Mouse (Mus musculus) intestine, embryonic 14.5 days (tissue): ENCODE results near the gene Pdcd6. TPM values are rescaled to one million over a fixed set of nuclear protein-coding genes. Genes with fewer than 3 reads are reported as not detected.

Experiments used
- ATAC-seq: fragments of 200-750 bp; cut with Nextera tagmentation; replicated peaks from 2 replicates; pipeline ENCODE4 v1.8.0; 2017; ENCODE audit warnings: low read depth, moderate number of reproducible peaks, moderate TSS enrichment, moderate library complexity; ENCODE audit not compliant: low FRiP score, low TSS enrichment
- DNase-seq: peaks from one replicate; pipeline ENCODE4 v3.0.0-alpha.2; 2018; ENCODE audit warnings: low spot score
- H3K27ac ChIP-seq: fragments of 300-500 bp; sonication (generic); 2 replicates; pipeline ENCODE4 v1.5.1; 2014; ENCODE audit warnings: low read depth, mild to moderate bottlenecking, control low read depth
- H3K27me3 ChIP-seq: fragments of 300-500 bp; sonication (generic); replicated peaks from 2 replicates; pipeline ENCODE4 v1.6.1; 2014; ENCODE audit warnings: low read length, control low read depth; ENCODE audit not compliant: control insufficient read depth, insufficient read depth
- H3K36me3 ChIP-seq: fragments of 300-500 bp; sonication (generic); 2 replicates; pipeline ENCODE4 v1.6.1; 2014; ENCODE audit warnings: low read length, control low read depth; ENCODE audit not compliant: control insufficient read depth, insufficient read depth
- H3K4me1 ChIP-seq: fragments of 300-500 bp; sonication (generic); replicated peaks from 2 replicates; pipeline ENCODE4 v1.6.1; 2014; ENCODE audit warnings: low read length, control low read depth, mixed read lengths; ENCODE audit not compliant: control insufficient read depth, insufficient read depth
- H3K4me2 ChIP-seq: fragments of 300-500 bp; sonication (generic); 2 replicates; pipeline ENCODE4 v1.6.1; 2014; ENCODE audit warnings: low read length
- H3K4me3 ChIP-seq: fragments of 300-500 bp; sonication (generic); 2 replicates; pipeline ENCODE4 v1.5.1; 2014; ENCODE audit warnings: low read depth, low read length, control low read depth, mixed read lengths
- H3K9ac ChIP-seq: fragments of 300-500 bp; sonication (generic); 2 replicates; pipeline ENCODE4 v1.6.1; 2014; ENCODE audit warnings: mild to moderate bottlenecking, low read length
- H3K9me3 ChIP-seq: fragments of 300-500 bp; sonication (generic); 2 replicates; pipeline ENCODE4 v1.6.1; 2016; ENCODE audit warnings: low read length, control low read depth; ENCODE audit not compliant: control insufficient read depth
- WGBS: fragments of 180-500 bp; shearing (Covaris S2); extraction: QIAGEN DNeasy Blood & Tissue Kit; methylation state at CpG from one replicate; pipeline ENCODE4 v1.1.7; 2014; 5-methylcytosine and 5-hydroxymethylcytosine counted together
- polyA plus RNA-seq: library from polyadenylated mRNA; unstranded; fragments of >200 nt; fragmentation: Nextera tagmentation; extraction: Ambion mirVana; gene quantifications from 2 replicates; pipeline ENCODE4 v1.2.1, GENCODE M21; 2014

The Pdcd6 gene
- 173 and 179 TPM in 2 replicates for polyA plus RNA-seq

- ATAC-seq = peak; percentile 99
- H3K9me3 ChIP-seq = no peaks in the 10 kb centered on the region
Observed at GRCm38 (mm10) chr13:74317170-74317849, at the start of gene Pdcd6. Gene Pdcd6 (minus strand): TSS chr13:74317580.

GRCm38 (mm10) chr13:74363859-74364235, 46.5 kb upstream of the Pdcd6 start, which contains the start of gene Lrrc14b:
Gene Lrrc14b (minus strand): TSS chr13:74364005.
- ATAC-seq (no peak), DNase-seq (no peak)
- Histone ChIP-seq H3K9ac (no peak within 1 kb of the TSS), H3K4me2 (no peak within 1 kb of the TSS), H3K9me3 (no peaks in the 10 kb centered on the region), H3K4me1 (no peaks in the 10 kb centered on the region), H3K36me3 (peaks cover 28% of the 10 kb centered on the region), H3K4me3 (no peak within 1 kb of the TSS), H3K27me3 (no peaks in the 10 kb centered on the region), H3K27ac (no peak within 1 kb of the TSS)
- WGBS = 69% methylated on average over 8 of the region's 8 CpGs

More at GRCm38 (mm10) chr13:74317170-74317849, at the start of gene Pdcd6:
- Histone ChIP-seq H3K27ac (peak within 1 kb of the TSS; percentile 40; the same call in 1 of the 2 replicates), H3K27me3 (no peaks in the 10 kb centered on the region), H3K4me2 (peak within 1 kb of the TSS; percentile 71), H3K4me1 (peaks cover 6% of the 10 kb centered on the region), H3K4me3 (peak within 1 kb of the TSS; percentile 74), H3K36me3 (peaks cover 27% of the 10 kb centered on the region), H3K9ac (peak within 1 kb of the TSS; percentile 71)
- under 1% methylated on average over 36 of the region's 36 CpGs for WGBS
- DNase-seq = peak; percentile 92

GRCm38 (mm10) chr13:74363176-74363858, 45.9 kb upstream of the Pdcd6 start:
- 88% methylated on average over 13 of the region's 13 CpGs for WGBS

GRCm38 (mm10) chr13:74362218-74362617, 44.8 kb upstream of the Pdcd6 start:
- Histone ChIP-seq H3K9ac (no peak overlapping the region), H3K9me3 (no peaks in the 10 kb centered on the region), H3K4me3 (no peak overlapping the region), H3K4me2 (no peak overlapping the region), H3K36me3 (peaks cover 44% of the 10 kb centered on the region), H3K27ac (no peak overlapping the region), H3K27me3 (no peaks in the 10 kb centered on the region), H3K4me1 (no peaks in the 10 kb centered on the region)
- 72% methylated on average over 2 of the region's 2 CpGs for WGBS
- DNase-seq (no peak), ATAC-seq (no peak)

More at GRCm38 (mm10) chr13:74363176-74363858, 45.9 kb upstream of the Pdcd6 start:
- H3K9me3 ChIP-seq = no peaks in the 10 kb centered on the region
- ATAC-seq = peak; percentile 38; the same call in 1 of the 2 replicates
- peaks cover 33% of the 10 kb centered on the region for H3K36me3 ChIP-seq
- H3K27ac ChIP-seq = no peak overlapping the region
- H3K27me3 ChIP-seq = no peaks in the 10 kb centered on the region
- H3K4me1 ChIP-seq = no peaks in the 10 kb centered on the region
- no peak overlapping the region for H3K9ac ChIP-seq
- no peak overlapping the region for H3K4me3 ChIP-seq
- H3K4me2 ChIP-seq = no peak overlapping the region
- DNase-seq = no peak

- H3K9me3 ChIP-seq = no peaks in the 10 kb centered on the region
- no peaks in the 10 kb centered on the region for H3K27me3 ChIP-seq
- H3K27ac ChIP-seq = no peak overlapping the region
- ATAC-seq = no peak
- peaks cover 81% of the 10 kb centered on the region for H3K36me3 ChIP-seq
- no peaks in the 10 kb centered on the region for H3K4me1 ChIP-seq
- no peak overlapping the region for H3K4me2 ChIP-seq
- DNase-seq = no peak
- H3K9ac ChIP-seq = no peak overlapping the region
- 95% methylated on average over 13 of the region's 13 CpGs for WGBS
- no peak overlapping the region for H3K4me3 ChIP-seq
Observed at GRCm38 (mm10) chr13:74356491-74356890, 39.1 kb upstream of the Pdcd6 start.

- Histone ChIP-seq H3K27me3 (no peaks in the 10 kb centered on the region), H3K4me3 (peak overlapping the region; percentile 93), H3K4me1 (peaks cover 13% of the 10 kb centered on the region), H3K9me3 (no peaks in the 10 kb centered on the region), H3K27ac (peak overlapping the region; percentile 54; the same call in 1 of the 2 replicates), H3K9ac (peak overlapping the region; percentile 91), H3K4me2 (peak overlapping the region; percentile 84), H3K36me3 (peaks cover 25% of the 10 kb centered on the region)
- ATAC-seq = no peak; the same call in 1 of the 2 replicates
- WGBS = under 1% methylated on average over 15 of the region's 15 CpGs
- DNase-seq = no peak
Observed at GRCm38 (mm10) chr13:74350435-74350906, 33.1 kb upstream of the Pdcd6 start.

GRCm38 (mm10) chr13:74349566-74350434, 32.4 kb upstream of the Pdcd6 start, which contains the start of the genes Sdha and Ccdc127:
Gene Sdha (minus strand): TSS chr13:74350280.
Gene Ccdc127 (plus strand): TSS chr13:74350309.
- ATAC-seq (peak; percentile 94), DNase-seq (peak; percentile 97)
- peaks cover 22% of the 10 kb centered on the region for H3K36me3 ChIP-seq
- peak within 1 kb of the TSS; percentile 91 for H3K9ac ChIP-seq
- peak within 1 kb of the TSS; percentile 78; the same call in 1 of the 2 replicates for H3K27ac ChIP-seq
- peak within 1 kb of the TSS; percentile 84 for H3K4me2 ChIP-seq
- peak within 1 kb of the TSS; percentile 93 for H3K4me3 ChIP-seq
- H3K4me1 ChIP-seq = peaks cover 13% of the 10 kb centered on the region
- 1% methylated on average over 57 of the region's 57 CpGs for WGBS
- H3K27me3 ChIP-seq = no peaks in the 10 kb centered on the region
- no peaks in the 10 kb centered on the region for H3K9me3 ChIP-seq

GRCm38 (mm10) chr13:74341036-74341435, 23.7 kb upstream of the Pdcd6 start:
- 0 out of 2 replicates have a peak, but pooled peaks have one; percentile 43 for ATAC-seq
- H3K4me3 ChIP-seq = no peak overlapping the region
- H3K4me1 ChIP-seq = no peaks in the 10 kb centered on the region
- whole genome bisulfite sequencing = 50% methylated on average over 3 of the region's 3 CpGs
- no peak for DNase-seq
- no peaks in the 10 kb centered on the region for H3K27me3 ChIP-seq
- H3K27ac ChIP-seq = no peak overlapping the region
- H3K9ac ChIP-seq = no peak overlapping the region
- H3K9me3 ChIP-seq = no peaks in the 10 kb centered on the region
- H3K36me3 ChIP-seq = peaks cover 81% of the 10 kb centered on the region
- no peak overlapping the region for H3K4me2 ChIP-seq
